Mouse (Mus musculus): Measurements from ENCODE around the gene Zdhhc3.

The Zdhhc3 gene

GRCm38 (mm10) chr9:123112805-123113521, at the start of gene Zdhhc3, which contains the start of gene Exosc7:
Gene Zdhhc3 (minus strand): TSS chr9:123113205.
Gene Exosc7 (plus strand): TSS chr9:123113215.
- DNase-seq: peak; percentile 94

- no peak for DNase-seq
Observed at GRCm38 (mm10) chr9:123161792-123162191, 48.8 kb upstream of the Zdhhc3 start.

GRCm38 (mm10) chr9:123159330-123159729, 46.3 kb upstream of the Zdhhc3 start:
- DNase-seq: peak; percentile 73 to 75

- DNase-seq: peak; percentile 55 to 70
Observed at GRCm38 (mm10) chr9:123158125-123158836, 45.3 kb upstream of the Zdhhc3 start.

- peak; percentile 49 to 68 for DNase-seq
Observed at GRCm38 (mm10) chr9:123157699-123158098, 44.7 kb upstream of the Zdhhc3 start.

DNA sequence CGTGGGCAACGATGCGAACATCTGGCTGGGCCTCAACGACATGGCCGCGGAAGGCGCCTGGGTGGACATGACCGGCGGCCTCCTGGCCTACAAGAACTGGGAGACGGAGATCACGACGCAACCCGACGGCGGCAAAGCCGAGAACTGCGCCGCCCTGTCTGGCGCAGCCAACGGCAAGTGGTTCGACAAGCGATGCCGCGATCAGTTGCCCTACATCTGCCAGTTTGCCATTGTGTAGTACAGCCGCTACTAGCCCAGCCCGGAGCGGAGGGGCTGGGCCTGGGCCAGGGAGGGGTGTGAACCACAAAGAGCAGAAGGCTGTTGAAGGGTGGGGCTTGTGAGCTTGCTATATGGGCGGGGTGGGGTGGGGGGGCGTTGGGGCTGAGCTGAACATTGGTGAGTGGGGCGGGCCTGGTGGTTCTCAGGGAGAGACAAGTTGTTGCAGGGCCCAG, 43.9 kb upstream of the Zdhhc3 start:
- peak; percentile 74 to 80 for DNase-seq

GRCm38 (mm10) chr9:123153121-123153520, 40.1 kb upstream of the Zdhhc3 start:
- no peak for DNase-seq

- DNase-seq: no peak
Observed at GRCm38 (mm10) chr9:123152026-123152425, 39.0 kb upstream of the Zdhhc3 start.

DNA sequence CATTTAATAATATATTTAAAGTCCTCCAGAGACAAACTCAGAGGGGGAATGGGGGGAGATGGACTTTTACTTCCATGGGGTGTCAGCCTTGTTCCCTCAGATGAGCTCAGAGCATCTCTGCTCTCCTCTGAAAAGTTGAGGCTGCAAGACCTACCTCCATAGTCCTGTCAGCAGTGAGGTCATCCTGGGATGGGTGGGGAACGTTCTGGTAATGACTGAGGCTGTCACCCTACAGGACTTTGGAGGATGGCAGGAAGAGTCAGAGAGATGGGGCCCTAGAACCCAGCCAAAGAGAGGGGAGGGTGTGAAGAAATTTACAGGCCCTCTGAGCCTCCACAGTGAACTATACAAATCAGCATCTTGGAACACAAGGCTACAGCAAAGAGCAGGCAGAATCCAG, 38.6 kb upstream of the Zdhhc3 start:
- DNase-seq: no peak

- DNase-seq: peak; percentile 59 to 69
Observed at GRCm38 (mm10) chr9:123150241-123151020, 37.4 kb upstream of the Zdhhc3 start, which contains the start of gene Clec3b. Gene Clec3b (plus strand): TSS chr9:123150946.

- DNase-seq: no peak
Observed at GRCm38 (mm10) chr9:123148430-123148829, 35.4 kb upstream of the Zdhhc3 start.

DNA sequence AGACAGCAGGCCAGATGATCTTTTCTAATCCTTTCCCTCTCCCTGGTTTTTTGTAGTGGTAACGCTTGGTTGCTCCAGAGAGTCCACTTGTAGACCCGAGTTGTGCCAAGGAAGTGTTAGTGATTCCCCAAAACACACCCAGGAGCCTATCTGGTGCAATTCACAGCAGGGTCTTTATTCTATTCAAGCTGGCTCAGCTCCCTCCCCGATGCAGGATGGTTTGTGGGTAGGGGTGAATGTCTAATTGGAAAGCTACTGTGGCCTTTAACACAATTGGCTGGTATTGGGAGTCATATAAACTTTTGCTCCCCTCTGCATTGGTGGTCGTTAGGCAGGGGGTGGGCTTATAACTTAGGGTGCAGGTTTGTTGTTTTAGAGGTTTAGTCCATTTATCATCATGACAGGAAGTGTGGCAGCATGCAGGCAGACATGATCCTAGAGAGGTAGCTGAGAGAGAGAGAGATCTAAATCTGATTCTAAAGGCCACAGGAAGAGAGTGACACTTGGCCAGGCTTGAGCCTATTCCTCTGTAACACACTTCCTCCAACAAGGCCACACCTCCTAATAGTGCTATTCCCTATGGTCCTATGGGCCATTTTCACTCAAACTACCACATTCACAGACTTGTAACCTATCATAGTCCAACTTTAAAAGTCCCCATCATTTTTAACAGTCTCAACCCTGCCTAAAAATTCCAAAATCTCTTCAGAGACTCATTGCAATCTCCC, 27.0 kb upstream of the Zdhhc3 start:
- no peak for DNase-seq

DNA sequence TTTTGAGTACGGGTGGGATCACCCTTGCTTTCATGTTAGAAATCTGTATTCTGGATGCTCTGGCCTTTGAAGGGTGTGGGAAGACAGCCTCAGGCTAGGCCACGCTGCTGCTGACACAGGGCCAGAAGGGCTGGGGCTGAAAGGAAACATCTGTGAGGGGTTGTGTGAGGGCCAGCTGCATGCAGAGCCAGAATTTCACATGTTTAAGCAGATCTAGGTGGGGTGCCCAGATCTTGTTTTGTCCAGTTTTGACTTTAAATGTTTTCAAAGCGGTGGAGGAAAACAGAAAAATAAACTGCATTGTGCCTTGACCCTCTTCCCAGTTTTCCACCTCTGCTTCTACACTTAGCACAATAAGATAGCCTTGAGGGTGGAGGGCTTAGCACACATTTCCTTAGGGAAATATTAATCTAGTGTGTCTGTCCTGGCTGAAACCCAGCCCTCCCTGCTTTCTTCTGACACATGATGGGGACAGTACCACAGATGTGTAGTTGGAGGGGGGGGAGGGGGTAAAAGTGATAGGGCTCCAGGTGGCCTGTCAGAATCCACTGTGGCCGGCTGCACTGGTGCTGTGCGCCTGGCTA, 26.0 kb upstream of the Zdhhc3 start:
- peak; percentile 26 to 42 for DNase-seq

GRCm38 (mm10) chr9:123136953-123137682, 24.1 kb upstream of the Zdhhc3 start:
- no peak for DNase-seq

DNA sequence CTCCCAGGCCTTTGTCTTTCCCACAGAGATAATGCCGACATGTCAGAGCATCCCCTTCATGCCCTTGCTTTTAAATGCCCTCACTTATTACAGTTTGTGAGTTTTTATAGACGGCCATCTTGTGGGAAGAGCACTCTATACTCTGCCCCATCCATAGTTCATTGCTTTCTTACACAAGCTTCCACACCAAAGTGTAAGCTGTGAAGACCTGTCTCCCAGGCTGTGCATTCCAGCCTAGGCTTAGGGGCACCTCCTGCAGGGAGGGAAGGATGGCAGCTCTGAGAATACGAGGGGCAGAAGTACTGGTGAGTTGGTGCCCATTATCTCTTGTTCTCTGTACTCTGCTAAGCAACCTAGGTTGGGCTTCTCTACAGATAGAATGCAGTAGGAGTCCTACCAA, 20.0 kb upstream of the Zdhhc3 start:
- DNase-seq: no peak

DNA sequence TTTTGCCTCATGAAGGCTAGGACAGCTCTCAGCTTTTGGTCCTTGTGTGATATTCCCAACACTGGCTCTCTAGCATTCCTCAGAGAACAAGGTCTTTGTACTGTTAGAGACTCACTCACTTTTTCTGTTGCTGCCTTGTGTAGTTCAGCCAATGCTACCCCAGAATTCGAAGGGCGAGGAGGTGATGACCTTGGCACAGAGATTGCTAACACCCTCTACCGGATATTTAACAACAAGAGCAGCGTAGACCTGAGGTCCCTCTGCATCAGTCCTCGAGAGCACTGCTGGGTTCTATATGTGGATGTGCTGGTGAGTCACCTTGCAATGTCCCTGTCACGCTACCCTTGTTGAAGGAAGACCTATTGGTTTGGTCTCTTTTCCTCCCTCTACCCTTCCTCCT, 14.7 kb upstream of the Zdhhc3 start:
- DNase-seq: no peak

DNA sequence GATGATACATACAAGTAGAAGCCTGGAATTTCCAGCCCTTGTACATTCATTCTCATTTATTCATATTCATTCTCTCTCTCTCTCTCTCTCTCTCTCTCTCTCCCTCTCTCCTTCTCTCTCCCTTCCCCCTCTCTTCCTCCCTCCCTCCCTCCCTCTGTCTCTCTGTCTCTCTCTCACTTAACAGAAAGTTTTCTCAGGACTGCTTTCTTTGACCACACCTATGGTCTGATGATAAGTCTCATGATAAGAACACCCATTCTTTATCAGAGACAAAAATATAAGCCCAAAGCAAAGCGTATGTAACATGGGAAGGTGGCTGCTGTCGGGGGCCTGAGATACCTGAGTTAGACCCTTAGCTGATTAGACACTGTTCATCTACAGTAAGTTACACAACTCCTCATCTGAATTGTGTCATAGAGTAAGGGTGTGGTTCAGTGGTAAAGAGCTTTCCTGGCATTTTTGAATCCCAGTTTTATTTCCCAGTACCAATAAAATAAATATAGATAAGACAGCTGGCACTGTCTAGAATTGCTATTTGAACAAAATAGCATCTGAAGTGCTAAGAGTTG, 11.5 kb upstream of the Zdhhc3 start:
- no peak for DNase-seq

GRCm38 (mm10) chr9:123123571-123124412, 10.8 kb upstream of the Zdhhc3 start:
- peak; percentile 30 to 51 for DNase-seq

GRCm38 (mm10) chr9:123123017-123123416, 10.0 kb upstream of the Zdhhc3 start:
- DNase-seq: no peak

- no peak for DNase-seq
Observed at GRCm38 (mm10) chr9:123115566-123115965, 2.6 kb upstream of the Zdhhc3 start.

All from cerebellum, postnatal 10 days (tissue).